Mouse (Mus musculus): Measurements from ENCODE around the gene Rnase4.

Gene Rnase4

GRCm38 (mm10) chr14:51088970-51089673, 1.8 kb upstream of the Rnase4 start:
- DNase-seq (ENCODE audit: low spot score in 2 of 2), result peak; percentile 92 to 95

GRCm38 (mm10) chr14:51089674-51090076, 1.2 kb upstream of the Rnase4 start:
- no peak for DNase-seq (ENCODE audit: low spot score in 2 of 2)

GRCm38 (mm10) chr14:51090077-51090781, 648 bp upstream of the Rnase4 start:
- peak; percentile 74 to 87 for DNase-seq (ENCODE audit: low spot score in 2 of 2)

DNA sequence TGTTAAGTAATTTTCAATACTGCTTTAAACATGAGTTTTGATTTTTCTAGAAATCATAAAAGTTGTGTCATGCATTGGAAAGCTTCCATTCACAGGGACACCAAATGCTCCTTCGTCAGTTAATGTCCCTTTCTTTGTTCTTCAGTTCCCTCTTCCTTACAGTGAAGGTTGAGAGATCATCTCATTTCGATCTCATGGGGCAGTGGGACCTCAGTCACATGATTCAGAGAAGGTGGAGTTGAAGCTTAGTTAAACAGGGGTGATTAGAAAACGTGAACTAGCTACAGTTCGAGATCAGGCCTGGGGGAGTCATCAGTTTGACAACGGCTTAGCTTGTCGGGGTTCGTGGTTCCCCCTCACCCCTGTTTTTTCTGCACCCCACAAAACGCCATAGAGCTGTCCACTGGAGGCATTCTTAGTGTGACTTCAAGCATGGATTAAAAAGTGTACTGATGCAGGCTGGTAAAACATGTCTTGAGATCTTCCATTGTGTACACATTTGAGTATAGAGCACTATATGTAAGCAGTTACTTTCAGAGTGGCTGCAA, 1.3 kb downstream of the Rnase4 start:
- no peak for DNase-seq (ENCODE audit: low spot score in 2 of 2)

- no peak for DNase-seq (ENCODE audit: low spot score in 2 of 2)
Measured at GRCm38 (mm10) chr14:51093496-51093895, 2.6 kb downstream of the Rnase4 start.

- no peak for DNase-seq (ENCODE audit: low spot score in 2 of 2)
Measured at GRCm38 (mm10) chr14:51094096-51094875, 3.4 kb downstream of the Rnase4 start.

GRCm38 (mm10) chr14:51094921-51095320, 4.0 kb downstream of the Rnase4 start:
- DNase-seq (ENCODE audit: low spot score in 2 of 2), result no peak

GRCm38 (mm10) chr14:51095736-51096524, 5.1 kb downstream of the Rnase4 start:
- no peak for DNase-seq (ENCODE audit: low spot score in 2 of 2)

GRCm38 (mm10) chr14:51098300-51098699, 7.4 kb downstream of the Rnase4 start:
- peak in 1 of 2 experiments; percentile 68 for DNase-seq (ENCODE audit: low spot score in 2 of 2)

GRCm38 (mm10) chr14:51098921-51099320, 8.0 kb downstream of the Rnase4 start:
- no peak for DNase-seq (ENCODE audit: low spot score in 2 of 2)

GRCm38 (mm10) chr14:51101284-51101683, 10.4 kb downstream of the Rnase4 start:
- no peak for DNase-seq (ENCODE audit: low spot score in 2 of 2)

- DNase-seq (ENCODE audit: low spot score in 2 of 2), result peak; percentile 39 to 73
Measured at GRCm38 (mm10) chr14:51103217-51103616, 12.3 kb downstream of the Rnase4 start.

GRCm38 (mm10) chr14:51104366-51104765, 13.5 kb downstream of the Rnase4 start:
- DNase-seq (ENCODE audit: low spot score in 2 of 2), result no peak

DNA sequence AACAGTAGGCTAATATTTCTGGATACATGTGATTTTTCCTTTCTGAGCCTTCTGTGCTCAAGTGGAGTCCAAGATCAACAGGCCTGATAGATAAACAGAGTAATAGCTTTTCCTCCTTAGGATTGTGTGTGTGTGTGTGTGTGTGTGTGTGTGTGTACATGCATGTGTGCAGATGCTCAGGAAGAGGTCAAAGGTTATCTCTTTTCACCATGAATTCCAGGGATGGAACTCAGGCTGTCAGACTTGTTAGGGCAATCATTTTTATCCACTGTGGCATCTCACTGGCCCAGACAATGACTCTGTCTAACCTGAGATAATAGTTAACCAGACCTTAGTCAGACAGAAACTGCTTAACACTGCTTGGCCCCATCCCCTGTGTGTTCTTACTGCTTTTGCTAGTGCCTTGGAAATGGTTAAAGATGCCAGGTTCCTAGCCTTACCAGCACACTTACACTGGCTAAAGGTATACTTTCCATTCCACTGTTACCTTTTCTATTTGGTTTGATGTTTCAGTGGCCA, 15.6 kb downstream of the Rnase4 start:
- DNase-seq (ENCODE audit: low spot score in 2 of 2), result no peak

- DNase-seq (ENCODE audit: low spot score in 2 of 2), result no peak
Measured at GRCm38 (mm10) chr14:51111966-51112365, 21.1 kb downstream of the Rnase4 start.

GRCm38 (mm10) chr14:51113476-51113875, 22.6 kb downstream of the Rnase4 start:
- DNase-seq (ENCODE audit: low spot score in 2 of 2), result no peak

DNA sequence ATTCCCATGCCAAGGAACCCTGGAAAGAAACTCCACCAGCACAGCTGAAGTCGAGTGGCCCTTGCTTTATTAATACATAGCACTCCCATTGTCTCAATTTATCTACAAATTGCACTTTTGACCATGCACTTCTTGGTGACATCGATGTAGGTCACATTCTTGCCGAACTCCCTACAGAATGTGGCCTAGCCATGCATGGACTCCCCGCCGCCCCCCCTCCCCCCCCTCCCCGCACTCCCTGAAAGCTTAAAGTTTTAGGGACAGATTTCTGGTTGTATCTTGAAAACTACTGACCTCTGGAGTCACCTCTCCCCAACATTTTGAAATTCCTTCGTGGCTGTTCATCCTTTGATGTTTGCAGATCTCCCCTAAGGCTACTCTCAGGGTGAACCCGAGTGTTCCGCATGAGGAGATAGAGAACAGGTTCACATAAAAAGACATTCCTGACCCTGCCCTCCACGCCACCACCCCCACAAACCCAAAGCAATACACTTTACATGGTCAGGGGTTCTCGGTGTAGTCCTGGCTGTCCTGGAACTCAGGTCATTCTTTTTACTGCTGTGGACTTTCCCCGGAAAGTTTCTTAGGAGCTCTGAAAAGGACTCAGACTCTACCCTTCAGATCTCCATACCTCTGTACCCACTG, 23.2 kb downstream of the Rnase4 start, which contains the start of gene Eddm3b:
Eddm3b (plus strand) TSS at position 511 of the 645 bp plus-strand sequence.
- DNase-seq (ENCODE audit: low spot score in 2 of 2), result no peak

GRCm38 (mm10) chr14:51125684-51126083, 34.8 kb downstream of the Rnase4 start:
- no peak for DNase-seq (ENCODE audit: low spot score in 2 of 2)

DNA sequence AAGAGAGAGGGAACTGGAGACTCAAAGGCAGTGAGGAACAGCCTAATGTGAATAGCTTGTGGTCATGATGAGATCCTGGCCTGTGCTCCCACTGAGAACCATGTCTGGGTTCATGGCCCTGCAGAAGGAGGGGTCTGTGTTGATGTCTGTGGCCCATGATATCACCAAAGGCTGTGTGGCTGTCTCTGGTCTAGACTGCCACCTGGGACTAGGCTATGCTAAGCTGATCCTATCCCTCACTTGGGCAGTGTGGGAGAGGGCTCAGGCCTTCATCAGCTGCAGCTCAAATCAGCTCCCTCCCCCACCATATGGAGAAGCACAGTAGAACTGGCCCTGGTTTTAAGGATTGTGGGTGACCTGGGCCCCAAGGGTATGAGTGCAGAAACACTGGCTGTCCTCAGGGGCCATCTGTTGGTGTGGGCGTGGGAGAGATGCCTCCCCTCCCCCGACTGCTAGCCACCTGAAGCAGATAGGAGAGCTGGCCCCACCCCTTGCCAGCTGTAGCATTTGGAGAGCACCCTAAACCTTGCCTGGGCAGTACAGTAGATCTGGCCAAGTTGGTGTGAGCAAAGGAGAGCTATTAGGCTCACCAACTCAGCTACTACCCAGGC, 36.9 kb downstream of the Rnase4 start:
- no peak for DNase-seq (ENCODE audit: low spot score in 2 of 2)
